Mouse (Mus musculus): Measurements from ENCODE around the gene Fam78a. TPM values are rescaled to one million over a fixed set of nuclear protein-coding genes. Genes with fewer than 3 reads are reported as not detected.

Fam78a gene
- total RNA-seq, 2 experiments from 2014 or later = 14.3 to 15.8 TPM

- intact Hi-C loops (cut with DNase I) = no loop called here
- DNase-seq = no peak
Observed at GRCm38 (mm10) chr2:32075368-32075767, 9.3 kb downstream of the Fam78a start.

DNA sequence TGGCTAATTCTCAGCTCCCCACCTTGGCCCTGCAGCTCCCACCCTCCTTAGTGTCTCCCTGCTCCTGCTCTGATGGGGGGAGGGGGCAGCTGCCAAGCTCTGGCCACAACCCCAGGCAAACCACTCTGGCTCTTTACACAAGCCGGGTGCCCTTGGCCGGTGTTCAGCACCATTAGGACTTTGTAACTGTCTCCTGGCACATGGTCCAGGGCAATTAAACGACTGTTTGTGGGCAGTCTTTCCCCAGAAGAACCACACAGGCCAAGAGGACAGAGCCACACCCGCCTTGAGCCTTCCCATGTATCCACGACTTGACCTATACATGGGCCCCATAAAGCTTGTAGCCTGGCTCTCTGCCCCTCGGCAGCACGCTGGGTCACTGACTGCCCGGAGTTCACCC, 10.3 kb downstream of the Fam78a start:
- peak in 1 of 2 experiments; percentile 27 for DNase-seq
- intact Hi-C loops (cut with DNase I) = no loop called here

DNA sequence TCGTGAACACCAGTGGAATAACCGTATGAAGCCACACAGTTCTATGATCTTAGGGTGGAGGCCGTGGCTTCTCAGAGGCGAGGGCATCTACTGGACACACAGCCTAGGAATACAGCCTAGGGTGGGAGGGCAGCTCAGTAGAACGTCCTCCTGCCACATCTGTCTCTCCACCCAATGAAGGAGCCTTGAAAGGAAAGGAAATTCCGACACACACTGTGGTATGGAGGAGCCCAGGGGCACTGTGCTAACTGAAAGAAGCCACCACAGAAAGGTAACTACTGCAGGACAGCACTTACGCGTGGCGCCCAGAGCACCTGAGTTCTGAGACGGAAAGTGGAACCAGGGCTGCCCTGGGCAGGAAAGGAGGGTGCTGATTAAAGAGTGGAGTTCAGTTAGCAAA, 13.9 kb downstream of the Fam78a start:
- intact Hi-C loops (cut with DNase I) = no loop called here
- DNase-seq = no peak

- intact Hi-C loops (cut with DNase I) = no loop called here
Observed at GRCm38 (mm10) chr2:32068811-32069607, 15.6 kb downstream of the Fam78a start.

GRCm38 (mm10) chr2:32066005-32066404, 18.7 kb downstream of the Fam78a start:
- intact Hi-C loops (cut with DNase I) = no loop called here

More at GRCm38 (mm10) chr2:32068811-32069607, 15.6 kb downstream of the Fam78a start:
- no peak for DNase-seq

DNA sequence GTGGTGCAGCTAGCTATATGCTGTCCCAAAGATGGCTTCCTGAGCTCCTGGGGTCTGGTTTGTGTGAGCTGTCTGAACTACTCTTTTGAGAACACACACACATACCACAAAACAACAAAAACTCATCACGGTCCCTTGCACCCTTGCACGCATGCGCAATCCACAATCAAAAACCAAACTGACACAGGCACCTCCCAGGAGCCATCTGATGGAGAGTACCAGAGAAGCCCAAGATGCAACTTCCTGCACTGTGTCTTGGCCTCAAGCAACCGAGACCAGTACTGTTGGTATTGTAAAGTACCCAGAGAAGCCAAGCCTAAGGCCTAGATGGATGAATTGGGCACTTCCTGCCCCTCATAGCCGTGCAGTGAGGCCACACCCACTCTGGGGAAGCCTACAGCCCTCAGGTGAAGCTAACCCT, 19.3 kb downstream of the Fam78a start:
- intact Hi-C loops (cut with DNase I) = no loop called here
- DNase-seq = no peak

More at GRCm38 (mm10) chr2:32066005-32066404, 18.7 kb downstream of the Fam78a start:
- no peak for DNase-seq

DNA sequence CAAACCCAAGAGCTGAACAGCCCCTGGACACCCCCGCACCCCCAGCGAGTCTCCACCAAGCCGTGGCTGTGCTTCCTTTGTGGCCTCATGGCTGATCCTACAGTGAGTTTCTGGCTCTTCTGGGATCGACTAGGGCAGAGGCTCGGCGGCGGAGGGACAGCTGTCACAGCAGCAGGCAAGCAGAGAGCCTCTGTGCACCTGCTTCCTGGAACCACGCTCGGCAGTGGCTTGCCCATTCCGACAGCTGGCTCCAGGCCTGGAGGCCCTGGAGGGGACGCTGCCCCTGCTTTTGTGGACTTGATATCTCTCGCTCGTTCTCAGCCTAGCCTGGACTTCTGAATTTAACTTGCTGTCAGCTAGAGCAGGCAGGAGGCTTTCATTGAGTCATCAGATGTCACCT, 19.7 kb downstream of the Fam78a start:
- no peak for DNase-seq
- intact Hi-C loops (cut with DNase I) = no loop called here

GRCm38 (mm10) chr2:32063451-32064151, 21.1 kb downstream of the Fam78a start:
- DNase-seq = no peak
- intact Hi-C loops (cut with DNase I) = no loop called here

GRCm38 (mm10) chr2:32062626-32063410, 21.8 kb downstream of the Fam78a start:
- intact Hi-C loops (cut with DNase I) = no loop called here
- no peak for DNase-seq

DNA sequence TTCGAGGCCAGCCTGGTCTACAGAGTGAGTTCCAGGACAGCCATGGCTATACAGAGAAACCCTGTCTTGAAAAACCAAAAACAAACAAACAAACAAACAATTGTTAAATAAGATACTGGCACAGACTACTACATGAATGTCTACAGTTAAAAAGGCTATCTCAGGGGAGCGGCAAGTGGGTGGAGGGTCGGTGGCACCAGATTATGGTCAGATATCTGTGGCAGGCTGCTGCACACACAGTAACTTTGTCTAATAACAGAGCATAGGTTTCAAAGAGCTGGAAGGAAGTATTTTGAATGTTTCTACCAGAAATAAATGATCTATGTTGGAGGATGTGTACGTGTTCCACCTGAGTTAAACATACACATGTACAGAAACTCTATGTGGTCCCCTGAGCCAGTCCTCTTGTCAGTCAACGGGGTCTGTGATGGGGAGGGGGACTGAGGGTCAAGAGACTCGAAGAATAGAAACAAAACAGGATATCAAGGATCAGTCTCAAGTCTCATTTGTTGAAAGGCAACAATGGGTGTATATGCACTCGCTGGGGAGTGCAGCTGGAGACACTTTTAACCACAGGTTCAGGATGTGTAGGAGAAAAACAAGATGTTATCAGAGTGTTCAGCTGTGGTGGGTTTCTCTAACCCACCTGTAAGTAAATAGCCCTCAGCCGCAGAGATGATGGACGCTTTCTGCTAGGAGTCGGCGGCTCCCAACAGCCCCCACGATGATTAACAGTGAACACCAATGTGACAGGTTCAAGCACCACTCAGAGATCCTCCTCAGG, 22.7 kb downstream of the Fam78a start:
- intact Hi-C loops (cut with DNase I) = no loop called here
- DNase-seq = no peak

DNA sequence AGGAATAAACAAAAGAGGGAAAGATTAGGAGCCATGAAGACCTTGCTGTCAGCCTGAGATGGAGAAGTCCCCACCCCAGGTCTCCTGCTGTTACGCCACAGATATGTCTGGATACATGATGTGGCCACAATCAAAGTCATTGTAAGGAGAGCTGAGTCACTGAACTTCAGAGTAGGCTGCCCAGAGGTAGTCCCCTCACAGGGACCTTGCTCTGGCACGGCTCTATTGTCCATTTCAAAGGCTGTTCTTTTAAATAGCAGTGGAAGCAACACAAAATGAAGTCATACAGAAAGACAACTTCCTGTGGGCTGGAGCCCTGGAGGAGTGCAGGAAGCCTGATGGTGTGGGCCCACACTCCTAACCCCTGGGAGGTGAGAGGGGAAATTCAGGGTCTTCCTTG, 23.5 kb downstream of the Fam78a start:
- intact Hi-C loops (cut with DNase I) = no loop called here

GRCm38 (mm10) chr2:32060228-32060805, 24.3 kb downstream of the Fam78a start:
- intact Hi-C loops (cut with DNase I) = no loop called here
- no peak for DNase-seq

More for the DNA sequence above, 23.5 kb downstream of the Fam78a start:
- no peak for DNase-seq

- no peak for DNase-seq
Observed at GRCm38 (mm10) chr2:32059613-32060012, 25.0 kb downstream of the Fam78a start.

GRCm38 (mm10) chr2:32058716-32059115, 25.9 kb downstream of the Fam78a start:
- intact Hi-C loops (cut with DNase I) = no loop called here
- DNase-seq = no peak

More at GRCm38 (mm10) chr2:32059613-32060012, 25.0 kb downstream of the Fam78a start:
- intact Hi-C loops (cut with DNase I) = no loop called here

GRCm38 (mm10) chr2:32058241-32058640, 26.4 kb downstream of the Fam78a start:
- DNase-seq = no peak
- intact Hi-C loops (cut with DNase I) = no loop called here

DNA sequence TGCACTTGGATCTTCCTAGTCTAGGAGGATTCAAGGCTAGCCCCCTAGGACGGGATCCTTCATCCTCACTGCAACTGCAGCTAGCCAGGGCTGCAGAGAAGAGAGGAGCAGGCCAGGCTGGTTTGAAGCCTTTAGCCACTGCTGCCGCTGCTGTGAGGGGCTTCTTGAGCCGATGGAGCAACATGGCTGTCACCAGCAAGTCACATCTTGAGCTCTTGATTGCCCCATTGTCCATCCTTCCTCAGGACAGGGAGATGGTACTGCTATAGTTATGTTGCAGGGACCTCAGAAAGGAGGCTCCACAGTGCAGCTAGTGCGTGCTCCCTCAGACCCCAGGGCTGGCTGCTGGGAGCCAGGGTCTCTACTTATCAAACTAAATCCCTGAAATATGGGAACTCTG, 26.9 kb downstream of the Fam78a start:
- intact Hi-C loops (cut with DNase I) = no loop called here
- no peak for DNase-seq

DNA sequence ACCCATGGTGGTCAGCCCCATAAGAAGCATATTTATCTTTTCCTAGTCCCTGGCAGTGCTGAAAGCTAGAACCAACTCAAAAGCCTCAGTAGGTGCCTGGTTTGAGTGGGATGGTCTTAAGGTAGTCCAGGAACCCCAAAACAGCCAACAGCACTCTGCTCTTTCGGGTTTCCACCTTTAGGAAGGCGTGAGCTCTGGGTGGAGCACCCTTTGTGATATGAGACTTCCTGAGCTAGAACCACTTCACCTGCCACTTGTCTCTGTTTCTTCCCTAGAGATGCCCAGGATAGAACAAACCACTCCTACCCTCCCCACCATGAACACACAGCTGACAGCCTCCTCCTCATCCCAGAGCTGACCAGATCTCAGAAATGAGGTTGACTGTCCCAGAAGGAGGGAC, 27.3 kb downstream of the Fam78a start:
- intact Hi-C loops (cut with DNase I) = no loop called here

DNA sequence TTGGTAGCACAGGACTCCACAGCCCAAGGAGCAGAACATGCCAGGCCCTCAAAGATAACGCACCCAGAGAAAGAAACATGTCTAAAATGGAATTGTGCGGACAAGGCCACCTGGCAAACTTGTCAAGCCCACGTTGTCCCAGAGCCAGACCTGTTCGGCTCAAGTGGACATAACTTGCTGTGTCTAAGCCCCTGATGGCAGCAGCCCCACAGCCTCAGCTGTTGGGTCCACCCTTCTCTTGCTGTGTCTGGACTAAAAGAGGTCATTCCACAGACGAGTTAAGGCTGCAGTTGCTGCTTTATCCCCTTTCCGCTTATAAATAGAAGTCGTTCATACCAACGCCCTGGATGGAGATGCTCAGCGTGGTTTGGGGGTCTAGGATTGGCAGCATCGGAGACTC, 28.1 kb downstream of the Fam78a start:
- intact Hi-C loops (cut with DNase I) = no loop called here
- DNase-seq = no peak

More for the DNA sequence above, 27.3 kb downstream of the Fam78a start:
- no peak for DNase-seq

GRCm38 (mm10) chr2:32055357-32055965, 29.2 kb downstream of the Fam78a start:
- DNase-seq = no peak
- intact Hi-C loops (cut with DNase I) = no loop called here

All from heart, postnatal 36 days (tissue).